8 mouse cellular contexts compared by ENCODE assay signal in genomic region chr3:64949307-64949706, GRCm38 (mm10).
DNase-seq lines count a peak whose midpoint lies in the region; ATAC-seq lines count a peak whose summit lies in the region.

No protein-coding gene starts in this region.

- H3K27me3 ChIP-seq in kidney, embryonic 16.5 days (ENCODE audit: insufficient read depth, low read length): no peaks in the 10 kb centered on the region; the same call in 1 of the 2 replicates
- peaks cover 10% of the 10 kb centered on the region for H3K27me3 ChIP-seq in embryonic facial prominence, embryonic 15.5 days

- no peak overlapping the region for H3K9ac ChIP-seq in kidney, embryonic 16.5 days (replicated peaks; ENCODE audit: low read length)
- no peak overlapping the region for H3K9ac ChIP-seq in embryonic facial prominence, embryonic 15.5 days

- H3K4me1 ChIP-seq in kidney, embryonic 16.5 days (ENCODE audit: insufficient read depth, low read length): peaks cover 5% of the 10 kb centered on the region; the same call in 1 of the 2 replicates
- peaks cover 6% of the 10 kb centered on the region; the same call in 1 of the 2 replicates for H3K4me1 ChIP-seq in embryonic facial prominence, embryonic 15.5 days

- H3K9me3 ChIP-seq in kidney, embryonic 16.5 days (ENCODE audit: low read length): no peaks in the 10 kb centered on the region
- no peaks in the 10 kb centered on the region for H3K9me3 ChIP-seq in embryonic facial prominence, embryonic 15.5 days (replicated peaks)

- ATAC-seq in kidney, embryonic 16.5 days (ENCODE audit: low FRiP score, low TSS enrichment): no peak
- ATAC-seq in embryonic facial prominence, embryonic 15.5 days (ENCODE audit: insufficient number of reproducible peaks, low FRiP score, low TSS enrichment, low read depth): no peak

- peak overlapping the region; percentile 48 for H3K4me2 ChIP-seq in kidney, embryonic 16.5 days (replicated peaks; ENCODE audit: low read depth, low read length)
- peak overlapping the region; percentile 36 for H3K4me2 ChIP-seq in embryonic facial prominence, embryonic 15.5 days (replicated peaks)

- no peaks in the 10 kb centered on the region for H3K36me3 ChIP-seq in kidney, embryonic 16.5 days (ENCODE audit: insufficient read depth, low read length)
- no peaks in the 10 kb centered on the region for H3K36me3 ChIP-seq in embryonic facial prominence, embryonic 15.5 days

- DNase-seq in kidney, postnatal 14 days: no peak
- DNase-seq in cerebellum, adult 18-20 months: peak; percentile 14 to 16
- DNase-seq in mesoderm, embryonic 11.5 days (ENCODE audit: low read depth, low spot score): peak; percentile 8
- DNase-seq in adrenal gland, postnatal 10 days: no peak
- DNase-seq in gastrocnemius, postnatal 4 days (ENCODE audit: low spot score in 2 of 2): no peak
- no peak for DNase-seq in spleen, postnatal 4 days (ENCODE audit: low spot score in 2 of 2)

- peak overlapping the region; percentile 29 for H3K4me3 ChIP-seq in kidney, embryonic 16.5 days (ENCODE audit: low read length)
- peak overlapping the region; percentile 13; the same call in 1 of the 2 replicates for H3K4me3 ChIP-seq in embryonic facial prominence, embryonic 15.5 days (replicated peaks)

- WGBS in kidney, embryonic 16.5 days: 11% methylated on average over 16 of the region's 16 CpGs
- 13% methylated on average over 16 of the region's 16 CpGs for WGBS in embryonic facial prominence, embryonic 15.5 days

- no peak overlapping the region for H3K27ac ChIP-seq in kidney, embryonic 16.5 days (ENCODE audit: low read length)
- H3K27ac ChIP-seq in embryonic facial prominence, embryonic 15.5 days (replicated peaks): no peak overlapping the region

Comparison
In these comparisons a context has a peak if more than half of its experiments do, and no peak if none do; other contexts are left out.
1. DNase-seq: peak in cerebellum, adult 18-20 months (2 of 2) and mesoderm, embryonic 11.5 days (single experiment); none in kidney, postnatal 14 days (single experiment), adrenal gland, postnatal 10 days (single experiment), gastrocnemius, postnatal 4 days (0 of 2) and spleen, postnatal 4 days (0 of 2).